Mouse (Mus musculus) regulatory T cell (primary cell): ENCODE results near the gene Sirt2.

Source experiments
- in situ Hi-C: fragments of 300-600 bp; cut with MboI, MseI; formaldehyde crosslinking; loops from one replicate; pipeline ENCODE4 v1.15.1; 2025; ENCODE audit warnings: high pct_unique_total_duplicates

Sirt2 gene

GRCm38 (mm10) chr7:28766910-28767309, 375 bp downstream of the Sirt2 start:
- in situ Hi-C loops = no loop called here

DNA sequence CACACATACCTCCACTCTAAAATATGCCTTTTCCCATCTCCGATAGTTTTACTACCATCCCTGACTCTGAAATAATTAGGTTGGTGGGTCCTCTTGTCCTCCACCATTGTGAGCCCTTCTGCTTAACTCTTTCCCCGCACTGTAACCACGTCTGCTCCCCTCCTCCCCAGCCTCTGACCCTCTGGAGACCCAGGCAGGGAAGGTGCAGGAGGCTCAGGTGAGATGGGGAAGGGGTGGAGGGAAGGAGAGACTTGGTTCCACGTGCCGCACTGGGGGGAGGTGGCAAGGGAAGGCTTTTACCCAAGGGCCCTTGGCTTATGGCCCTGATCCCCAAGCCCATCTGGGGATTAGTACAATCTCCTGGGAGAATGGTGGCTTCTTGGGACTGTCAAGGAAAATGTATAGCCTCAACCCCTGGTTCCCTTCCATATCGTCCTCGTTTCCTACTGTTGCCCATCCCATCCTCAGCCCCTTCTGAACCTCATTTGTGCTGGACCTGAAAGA, 979 bp downstream of the Sirt2 start, which contains the start of gene Nfkbib:
Nfkbib (minus strand) TSS at position 51 of the 504 bp plus-strand sequence.
- in situ Hi-C loops = no loop called here

DNA sequence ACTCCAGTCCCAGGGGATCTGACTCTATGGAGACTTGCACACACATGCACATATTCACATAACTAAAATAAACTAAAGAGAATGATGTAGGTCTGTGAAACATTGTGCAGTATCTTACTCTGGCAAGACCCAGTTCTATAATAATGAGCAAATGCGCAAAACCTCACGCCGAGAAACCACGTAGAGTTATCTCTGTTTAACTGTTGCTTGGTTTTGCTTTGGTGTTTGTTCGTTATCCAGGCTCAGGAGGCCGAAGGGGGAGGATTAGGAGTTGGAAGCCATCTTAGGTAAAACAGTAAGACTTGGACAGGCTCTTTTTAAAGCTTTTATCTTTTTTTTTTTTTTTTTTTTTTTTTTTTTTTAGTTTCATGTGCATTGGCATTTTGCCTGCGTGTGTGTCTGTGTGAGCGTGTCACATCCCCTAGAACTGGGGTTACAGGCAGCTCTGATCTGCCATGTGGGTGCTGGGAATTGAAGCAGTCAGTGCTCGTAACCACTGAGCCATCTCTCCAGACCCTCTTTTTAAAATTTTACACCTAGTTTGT, 3.0 kb downstream of the Sirt2 start:
- in situ Hi-C loops = no loop called here

DNA sequence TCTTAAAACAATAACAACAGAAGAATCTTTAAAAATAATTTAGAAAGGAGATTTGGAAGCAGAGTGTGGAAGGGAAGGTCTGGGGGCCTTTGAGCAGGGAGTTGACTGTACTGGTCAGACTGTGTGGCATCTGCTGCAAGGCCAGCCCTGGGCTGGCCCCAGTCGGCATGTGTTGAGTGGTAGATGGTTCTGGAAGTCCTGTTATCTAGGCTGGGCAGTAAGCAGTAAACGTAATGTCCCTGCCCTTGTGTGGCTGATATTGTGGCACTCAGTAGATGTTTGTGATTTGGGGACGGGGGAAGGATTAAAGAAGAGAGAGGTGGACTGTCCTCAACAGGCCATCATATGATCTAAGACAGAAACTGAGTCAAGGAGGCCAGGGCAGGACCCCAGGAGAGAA, 3.8 kb downstream of the Sirt2 start:
- in situ Hi-C loops = no loop called here

- in situ Hi-C loops = no loop called here
Measured at GRCm38 (mm10) chr7:28771867-28772266, 5.3 kb downstream of the Sirt2 start.

DNA sequence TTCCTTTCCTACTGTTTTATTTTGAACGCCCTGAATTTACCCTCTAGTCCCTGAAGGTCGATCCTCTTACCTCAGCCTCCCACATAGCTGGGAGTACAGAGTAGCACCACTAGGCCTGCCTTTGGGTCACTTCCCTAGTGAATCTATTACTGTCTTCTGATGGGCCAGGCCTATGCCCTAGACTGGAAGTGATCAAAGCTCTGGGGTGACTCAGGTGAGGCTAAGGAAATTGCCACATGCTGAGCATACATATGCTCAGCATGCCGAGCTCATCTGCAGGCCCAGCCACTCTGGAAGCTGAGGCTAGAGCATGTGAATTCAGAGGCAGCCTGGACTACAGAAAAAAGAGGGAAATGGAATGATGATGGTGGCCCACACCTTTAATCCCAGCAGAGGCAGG, 6.6 kb downstream of the Sirt2 start:
- in situ Hi-C loops = no loop called here

DNA sequence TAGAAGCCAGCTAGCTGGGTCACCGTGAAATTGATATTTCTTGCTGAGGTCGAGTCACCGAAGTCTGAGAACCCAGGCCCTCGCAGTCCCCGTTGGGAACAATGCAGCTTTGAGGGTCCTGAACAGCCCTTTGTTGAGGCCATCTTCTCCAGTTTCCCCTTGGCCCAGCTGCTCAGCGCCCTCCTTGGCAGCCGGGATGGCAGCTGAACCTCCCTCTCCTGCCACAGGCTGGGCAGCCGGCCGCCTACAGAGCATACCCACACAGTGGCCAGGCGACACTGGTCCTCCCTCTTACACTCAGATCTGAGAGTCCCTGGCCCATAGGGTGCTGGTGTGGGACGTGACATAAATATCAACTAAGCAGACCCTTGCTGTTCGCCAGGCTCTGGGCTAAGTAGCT, 7.6 kb downstream of the Sirt2 start:
- in situ Hi-C loops = no loop called here

GRCm38 (mm10) chr7:28775129-28775528, 8.6 kb downstream of the Sirt2 start:
- in situ Hi-C loops = no loop called here

- in situ Hi-C loops = no loop called here
Measured at GRCm38 (mm10) chr7:28778825-28779224, 12.3 kb downstream of the Sirt2 start.

DNA sequence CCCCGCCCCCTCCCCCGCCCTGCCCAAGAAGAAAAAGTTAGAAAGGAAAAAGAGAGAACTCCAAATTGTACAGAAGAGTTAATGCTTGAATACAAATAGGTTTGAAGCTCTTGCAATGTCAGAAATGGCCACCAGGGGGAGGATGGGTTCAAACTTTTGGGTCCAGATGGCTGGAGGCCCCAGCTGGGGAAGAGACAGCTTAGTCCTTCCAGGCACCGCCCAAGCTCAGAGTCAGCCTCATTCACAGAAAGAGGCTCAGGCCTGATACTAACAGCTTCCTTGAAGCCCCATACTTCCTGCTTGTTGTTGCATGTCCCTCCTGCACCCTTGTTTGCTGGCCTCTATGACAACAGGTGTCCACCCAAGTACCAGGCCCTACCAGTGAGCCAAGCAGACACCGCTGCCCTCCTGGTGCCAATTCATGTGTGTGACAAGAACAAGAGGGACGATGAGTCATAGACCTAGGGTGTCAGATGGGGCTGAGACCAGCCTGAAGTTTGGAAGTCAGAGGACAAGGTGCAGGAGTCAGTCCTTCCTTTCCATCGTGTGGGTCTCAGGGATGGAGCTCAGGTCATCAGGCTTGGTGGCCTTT, 13.6 kb downstream of the Sirt2 start:
- in situ Hi-C loops = no loop called here

DNA sequence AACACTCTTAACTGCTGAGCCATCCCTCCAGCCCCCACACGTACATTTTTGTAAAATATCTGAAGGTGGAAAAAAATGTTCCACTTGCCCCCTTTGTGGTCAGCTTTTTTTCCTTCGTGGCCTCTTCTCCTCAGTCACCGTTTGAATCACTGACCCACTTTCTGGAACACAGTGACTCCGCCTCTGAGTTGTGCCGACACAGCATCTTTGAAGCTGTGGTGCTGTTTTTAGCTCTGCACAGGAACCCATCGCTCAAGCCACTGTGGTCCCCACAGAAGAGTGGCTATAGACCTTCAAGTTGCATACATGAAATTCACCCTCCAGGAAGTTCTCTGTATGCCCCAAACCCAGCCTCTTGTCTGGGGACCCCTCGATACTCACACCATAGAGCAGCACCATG, 14.3 kb downstream of the Sirt2 start:
- in situ Hi-C loops = no loop called here

DNA sequence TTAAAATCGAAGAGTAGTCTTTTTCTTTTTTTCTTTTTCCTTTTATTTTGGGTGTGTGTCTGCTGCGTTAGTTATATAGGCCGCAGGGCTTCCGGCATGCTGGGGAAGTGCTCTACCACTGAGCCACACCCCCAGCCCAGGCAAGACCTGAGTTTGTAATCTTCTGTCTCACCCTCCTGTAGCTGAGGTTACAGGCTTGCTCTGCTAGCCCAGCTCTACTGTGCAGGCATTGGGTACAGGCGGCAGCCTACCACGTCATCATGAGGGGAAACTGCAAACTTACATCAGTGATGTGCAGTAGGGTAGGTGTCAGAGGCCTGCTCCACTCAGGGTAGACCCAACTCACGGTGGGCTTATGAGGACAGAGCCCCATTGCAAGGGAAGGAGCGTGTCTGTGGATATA, 14.7 kb downstream of the Sirt2 start:
- in situ Hi-C loops = no loop called here

DNA sequence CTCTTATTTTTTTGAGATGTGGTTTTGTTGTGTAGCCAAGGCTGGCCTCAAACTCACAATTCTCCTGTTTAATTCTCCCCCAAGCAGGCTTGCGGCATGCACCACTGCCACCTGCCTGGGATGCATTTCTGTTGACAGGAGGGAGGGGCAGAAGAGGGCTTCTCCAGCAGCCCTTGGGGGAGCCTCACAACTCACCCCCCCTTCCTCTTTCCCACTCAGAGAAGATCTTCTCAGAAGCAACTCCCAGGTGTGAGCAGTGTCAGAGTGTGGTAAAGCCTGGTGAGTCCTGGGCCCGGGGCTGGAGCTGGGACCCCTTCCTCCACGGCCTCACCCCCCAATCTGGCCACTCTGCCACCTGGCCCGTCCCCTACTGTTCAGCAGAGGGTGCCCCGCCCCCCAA, 18.6 kb downstream of the Sirt2 start:
- in situ Hi-C loops = no loop called here

GRCm38 (mm10) chr7:28787884-28788283, 21.3 kb downstream of the Sirt2 start:
- in situ Hi-C loops = no loop called here

- in situ Hi-C loops = no loop called here
Measured at GRCm38 (mm10) chr7:28788307-28789195, 22.0 kb downstream of the Sirt2 start, which contains the start of gene Rinl. Gene Rinl (plus strand): TSS chr7:28788969.

- in situ Hi-C loops = no loop called here
Measured at GRCm38 (mm10) chr7:28789235-28789634, 22.7 kb downstream of the Sirt2 start.

DNA sequence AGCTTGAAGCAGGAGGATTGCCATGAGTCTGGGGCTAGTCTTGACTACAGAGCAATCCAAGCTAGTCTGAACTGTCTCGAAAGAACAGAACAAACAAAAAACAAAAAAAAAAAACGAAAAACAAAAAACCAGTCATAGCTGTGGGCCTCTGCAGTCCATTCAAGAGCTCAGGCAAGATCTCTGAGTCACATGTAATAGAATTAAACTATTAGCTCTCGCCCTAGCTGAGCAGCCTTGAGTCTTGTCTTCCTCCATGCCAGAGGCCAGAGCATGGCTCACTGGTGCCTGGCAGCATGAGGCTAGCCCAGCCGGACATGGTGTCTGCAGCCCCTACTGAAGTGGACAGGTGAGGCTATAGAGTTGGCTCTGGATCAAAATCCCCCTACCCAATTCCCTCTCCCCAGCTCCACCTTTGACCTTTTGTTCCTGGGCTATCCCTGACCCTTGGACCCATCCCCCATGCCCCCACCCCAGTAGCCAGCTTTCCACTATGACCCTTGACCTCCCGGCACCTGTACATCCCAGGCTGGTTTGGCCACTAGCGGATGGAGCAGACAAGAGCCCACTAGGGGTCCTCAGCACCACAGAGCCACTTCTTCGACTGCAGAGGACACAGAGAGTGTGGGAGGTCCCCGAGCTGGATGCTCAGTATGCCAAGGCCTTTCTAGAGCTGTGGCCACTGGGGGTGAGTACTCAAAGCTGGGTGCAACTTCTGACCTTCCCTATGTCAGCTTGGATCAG, 23.7 kb downstream of the Sirt2 start:
- in situ Hi-C loops = no loop called here

- in situ Hi-C loops = no loop called here
Measured at GRCm38 (mm10) chr7:28791706-28792105, 25.2 kb downstream of the Sirt2 start.

DNA sequence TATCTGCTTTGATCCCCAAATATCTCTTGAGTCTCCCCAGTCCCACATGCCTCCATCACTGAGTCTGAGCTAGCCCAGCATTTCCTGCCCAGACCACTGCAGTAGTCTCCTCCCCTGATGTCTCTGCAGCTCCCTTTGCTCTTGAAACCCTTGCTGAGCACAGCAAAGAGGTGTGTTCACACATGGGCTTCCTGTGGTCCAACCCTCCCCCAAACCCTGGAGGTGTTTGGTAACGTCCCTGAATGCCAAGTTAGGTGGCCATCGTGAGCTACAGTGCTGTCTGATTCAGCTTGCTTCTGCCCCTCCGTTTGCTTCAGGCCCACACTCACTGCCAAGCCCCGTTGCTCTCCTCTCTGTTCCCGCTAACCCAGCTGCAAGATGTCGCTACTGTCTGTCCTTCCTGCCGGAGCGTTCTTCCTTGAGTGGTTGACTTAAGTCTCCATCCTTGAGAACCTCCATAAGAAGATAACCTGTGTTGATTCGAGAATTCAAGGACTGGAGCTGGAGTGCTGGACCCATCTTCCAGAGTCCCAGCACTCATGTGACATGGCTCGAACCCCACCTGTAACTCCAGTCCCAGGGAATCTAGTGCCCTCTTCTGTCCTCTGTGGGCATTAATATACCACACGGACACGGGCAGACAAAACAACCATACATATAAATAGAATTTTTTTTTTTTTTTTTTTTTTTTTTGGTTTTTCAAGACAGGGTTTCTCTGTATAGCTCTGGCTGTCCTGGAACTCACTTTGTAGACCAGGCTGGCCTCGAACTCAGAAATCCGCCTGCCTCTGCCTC, 26.1 kb downstream of the Sirt2 start:
- in situ Hi-C loops = no loop called here

DNA sequence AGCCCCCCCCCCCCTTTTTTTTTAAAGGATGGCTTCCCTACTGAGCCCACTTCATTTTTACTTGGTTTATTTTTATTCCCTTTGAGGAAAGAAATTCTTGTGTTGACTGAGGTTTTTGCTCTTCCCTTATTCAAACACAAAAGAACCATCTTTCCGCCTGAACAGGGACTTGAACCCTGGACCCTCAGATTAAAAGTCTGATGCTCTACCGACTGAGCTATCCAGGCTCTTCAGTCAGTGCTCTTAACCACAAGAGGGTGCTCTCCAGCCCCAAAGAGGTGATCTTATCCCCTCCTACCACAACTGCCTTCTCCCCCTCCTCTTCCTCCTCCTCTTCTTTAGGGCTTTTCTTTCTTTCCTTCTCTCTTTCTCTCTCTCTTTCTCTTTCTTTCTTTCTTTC, 27.3 kb downstream of the Sirt2 start:
- in situ Hi-C loops = no loop called here

GRCm38 (mm10) chr7:28794496-28794895, 28.0 kb downstream of the Sirt2 start:
- in situ Hi-C loops = no loop called here
